Mouse (Mus musculus) induced T-regulatory cell, adult 2 months (primary cell): Measurements from ENCODE around the gene Uqcrq.
A peak's percentile ranks its signal among the peaks of the same experiment; 100 is the strongest.
"Not testable (repeated sequence)": the region's sequence is repeated elsewhere in the genome, so short reads cannot be mapped to it uniquely, and the experiment has no call there.

Source experiments
- DNase-seq: peaks from one replicate; pipeline ENCODE4 v3.0.0-alpha.2; 2012; ENCODE audit warnings: low read depth

Gene Uqcrq

GRCm38 (mm10) chr11:53451361-53451760 lies 20.7 kb upstream of the Uqcrq start:
- no peak for DNase-seq

- DNase-seq, result no peak
Observed at GRCm38 (mm10) chr11:53450070-53450705, 19.6 kb upstream of the Uqcrq start.

- DNase-seq, result no peak
Observed at GRCm38 (mm10) chr11:53448529-53448928, 17.9 kb upstream of the Uqcrq start.

- DNase-seq, result no peak
Observed at GRCm38 (mm10) chr11:53447996-53448395, 17.4 kb upstream of the Uqcrq start.

- DNase-seq, result no peak
Observed at GRCm38 (mm10) chr11:53446183-53446582, 15.6 kb upstream of the Uqcrq start.

- DNase-seq, result no peak
Observed at GRCm38 (mm10) chr11:53445562-53445961, 14.9 kb upstream of the Uqcrq start.

- peak; percentile 46 for DNase-seq
Observed at GRCm38 (mm10) chr11:53443861-53444260, 13.2 kb upstream of the Uqcrq start.

- peak; percentile 43 for DNase-seq
Observed at GRCm38 (mm10) chr11:53441921-53442320, 11.3 kb upstream of the Uqcrq start.

GRCm38 (mm10) chr11:53436338-53436737 lies 5.7 kb upstream of the Uqcrq start:
- no peak for DNase-seq

GRCm38 (mm10) chr11:53435504-53435903 lies 4.9 kb upstream of the Uqcrq start:
- DNase-seq, result no peak

- DNase-seq, result no peak
Observed at GRCm38 (mm10) chr11:53433057-53433456, 2.4 kb upstream of the Uqcrq start.

- no peak for DNase-seq
Observed at GRCm38 (mm10) chr11:53431347-53432056, 871 bp upstream of the Uqcrq start.

GRCm38 (mm10) chr11:53430300-53430669 lies 346 bp downstream of the Uqcrq start:
- no peak for DNase-seq

- DNase-seq, result peak; percentile 29
Observed at GRCm38 (mm10) chr11:53429182-53429581, 1.4 kb downstream of the Uqcrq start.

- no peak for DNase-seq
Observed at GRCm38 (mm10) chr11:53428716-53429057, 1.9 kb downstream of the Uqcrq start.

- DNase-seq, result no peak
Observed at GRCm38 (mm10) chr11:53427993-53428715, 2.5 kb downstream of the Uqcrq start.

GRCm38 (mm10) chr11:53426914-53427313 lies 3.7 kb downstream of the Uqcrq start:
- not testable (repeated sequence) for DNase-seq

- no peak for DNase-seq
Observed at GRCm38 (mm10) chr11:53425711-53426255, 4.8 kb downstream of the Uqcrq start.

GRCm38 (mm10) chr11:53425251-53425650 lies 5.4 kb downstream of the Uqcrq start:
- DNase-seq, result no peak

GRCm38 (mm10) chr11:53424826-53425225 lies 5.8 kb downstream of the Uqcrq start:
- DNase-seq, result no peak

GRCm38 (mm10) chr11:53423036-53423435 lies 7.6 kb downstream of the Uqcrq start, which contains the start of gene Leap2:
Gene Leap2, minus strand, starts transcription at chr11:53423170.
- no peak for DNase-seq

- DNase-seq, result no peak
Observed at GRCm38 (mm10) chr11:53418048-53418447, 12.6 kb downstream of the Uqcrq start.

- DNase-seq, result no peak
Observed at GRCm38 (mm10) chr11:53413871-53414270, 16.8 kb downstream of the Uqcrq start.
